Mouse (Mus musculus): ENCODE measurements around the gene Serpina7. TPM values are rescaled to one million over a fixed set of nuclear protein-coding genes. Genes with fewer than 3 reads are reported as not detected.

Gene Serpina7
- polyA plus RNA-seq (2017; shearing (Covaris generic)), result not detected

DNA sequence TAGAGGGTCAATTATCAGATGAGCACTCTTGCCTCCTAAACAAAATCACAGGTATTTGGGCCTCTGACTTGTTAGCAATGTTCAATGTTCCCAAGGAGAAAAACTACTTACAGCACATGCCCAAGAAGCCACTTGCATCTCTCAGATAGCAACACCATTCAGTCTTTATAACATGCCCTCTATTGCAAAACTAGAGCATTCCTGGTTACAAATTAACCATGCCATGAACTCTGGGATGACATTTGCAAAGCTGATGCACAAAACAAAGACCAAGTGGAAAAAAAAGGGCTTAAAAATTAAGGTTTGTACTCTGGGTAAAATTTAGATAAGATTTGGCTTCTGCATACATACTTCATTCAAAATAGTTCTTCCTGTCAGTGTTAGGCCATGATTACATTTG, at the start of gene Serpina7:
Gene Serpina7, minus strand, starts transcription at position 160 of the 400 bp plus-strand sequence.

DNA sequence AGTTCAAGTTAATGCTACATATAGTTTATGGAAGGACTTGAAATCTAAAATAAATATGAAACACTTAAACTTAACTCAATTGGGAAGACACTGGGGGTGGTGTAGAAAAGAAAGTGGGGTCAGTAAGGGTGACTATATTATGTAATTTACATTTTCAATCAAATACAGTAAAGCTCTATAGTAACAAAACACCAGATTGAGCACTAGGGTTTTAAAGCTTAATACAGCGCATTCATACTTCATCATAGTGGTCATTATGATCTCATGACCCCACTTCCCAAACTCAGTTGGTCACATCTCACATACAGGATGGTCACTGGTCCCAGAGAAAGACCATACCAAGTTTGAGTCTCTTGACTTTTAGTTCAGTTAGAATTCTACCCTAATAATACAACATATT, 907 bp upstream of the Serpina7 start, which contains the start of gene 4930513O06Rik:
Gene 4930513O06Rik, plus strand, starts transcription at position 301 of the 400 bp plus-strand sequence.

Other genes starting within 250 kb of the Serpina7 start
- gene Nrk, start 170.8 kb downstream of the Serpina7 start, polyA plus RNA-seq (2017; shearing (Covaris generic)), result not detected
- gene 4930513O06Rik, start 1.0 kb upstream of the Serpina7 start, polyA plus RNA-seq (2017; shearing (Covaris generic)), result not detected
- not detected for gene 4933428M09Rik, start 94.0 kb upstream of the Serpina7 start, polyA plus RNA-seq (2017; shearing (Covaris generic))
- not detected for gene Mum1l1, start 124.8 kb upstream of the Serpina7 start, polyA plus RNA-seq (2017; shearing (Covaris generic))
- not detected for gene Trap1a, start 248.4 kb upstream of the Serpina7 start, polyA plus RNA-seq (2017; shearing (Covaris generic))

Data from naive thymus-derived CD4-positive, alpha-beta T cell, adult 5 months (primary cell).